Mouse (Mus musculus) spleen, postnatal 14 days (tissue): ENCODE results near the gene Fmo5.

Source experiments
- DNase-seq, 2 experiments: peaks; one replicate each; pipeline ENCODE4 v3.0.0; 2021 to 2022; ENCODE audit warnings: low spot score in 2 of 2

Fmo5 gene

GRCm38 (mm10) chr3:97631258-97631860 lies 2.8 kb downstream of the Fmo5 start:
- DNase-seq = no peak

- DNase-seq = no peak
These were observed 4.9 kb downstream of the Fmo5 start for GRCm38 (mm10) chr3:97633456-97633855.

GRCm38 (mm10) chr3:97634288-97634761 lies 5.7 kb downstream of the Fmo5 start:
- DNase-seq = no peak

GRCm38 (mm10) chr3:97641396-97641795 lies 12.8 kb downstream of the Fmo5 start:
- DNase-seq = no peak

- DNase-seq = no peak
These were observed 13.4 kb downstream of the Fmo5 start for GRCm38 (mm10) chr3:97642001-97642400.

- DNase-seq = no peak
These were observed 19.9 kb downstream of the Fmo5 start for GRCm38 (mm10) chr3:97648518-97648917.

- no peak for DNase-seq
These were observed 20.4 kb downstream of the Fmo5 start for GRCm38 (mm10) chr3:97649022-97649421.

- DNase-seq = no peak
These were observed 20.9 kb downstream of the Fmo5 start for GRCm38 (mm10) chr3:97649469-97649868.

- no peak for DNase-seq
These were observed 23.0 kb downstream of the Fmo5 start for GRCm38 (mm10) chr3:97651604-97652003.

GRCm38 (mm10) chr3:97653781-97654180 lies 25.2 kb downstream of the Fmo5 start:
- DNase-seq = no peak

GRCm38 (mm10) chr3:97654901-97655300 lies 26.3 kb downstream of the Fmo5 start:
- DNase-seq = peak in 1 of 2 experiments; percentile 38

GRCm38 (mm10) chr3:97657655-97658411 lies 29.2 kb downstream of the Fmo5 start, which contains the start of gene Prkab2:
TSS of gene Prkab2 (plus strand) at chr3:97658193.
- DNase-seq = peak; percentile 99

- DNase-seq = no peak
These were observed 30.0 kb downstream of the Fmo5 start for GRCm38 (mm10) chr3:97658426-97659193.

- no peak for DNase-seq
These were observed 31.1 kb downstream of the Fmo5 start for GRCm38 (mm10) chr3:97659746-97660145.

- no peak for DNase-seq
These were observed 32.6 kb downstream of the Fmo5 start for GRCm38 (mm10) chr3:97661206-97661605.

- no peak for DNase-seq
These were observed 36.9 kb downstream of the Fmo5 start for GRCm38 (mm10) chr3:97665525-97665924.

GRCm38 (mm10) chr3:97666154-97666553 lies 37.5 kb downstream of the Fmo5 start:
- no peak for DNase-seq

- no peak for DNase-seq
These were observed 38.6 kb downstream of the Fmo5 start for GRCm38 (mm10) chr3:97667093-97667675.

GRCm38 (mm10) chr3:97674644-97675110 lies 46.1 kb downstream of the Fmo5 start, which contains the start of gene Gm17651:
TSS of gene Gm17651 (minus strand) at chr3:97674694.
- no peak for DNase-seq

- DNase-seq = no peak
These were observed 47.5 kb downstream of the Fmo5 start for GRCm38 (mm10) chr3:97676126-97676525.

- no peak for DNase-seq
These were observed 49.8 kb downstream of the Fmo5 start for GRCm38 (mm10) chr3:97678416-97678815.
